Mouse (Mus musculus) heart, postnatal 0 days (tissue): ENCODE results near the gene Ifrd2. TPM values are rescaled to one million over a fixed set of nuclear protein-coding genes. Genes with fewer than 3 reads are reported as not detected.

Source experiments
- ATAC-seq: fragments of 200-750 bp; cut with Nextera tagmentation; 2 replicates; pipeline ENCODE4 v1.8.0; 2017; ENCODE audit warnings: low read depth, moderate number of reproducible peaks, moderate library complexity; ENCODE audit not compliant: insufficient read depth
- DNase-seq: peaks from one replicate; pipeline ENCODE4 v3.0.0-alpha.2; 2016; ENCODE audit warnings: low spot score
- H3K27ac ChIP-seq: fragments of 300-500 bp; sonication (generic); 2 replicates; pipeline ENCODE4 v1.5.1; 2014; ENCODE audit warnings: low read depth, mild to moderate bottlenecking
- H3K27me3 ChIP-seq: fragments of 300-500 bp; sonication (generic); 2 replicates; pipeline ENCODE4 v1.6.1; 2014; ENCODE audit warnings: low read length, mixed read lengths; ENCODE audit not compliant: control insufficient read depth, insufficient read depth
- H3K36me3 ChIP-seq: fragments of 300-500 bp; sonication (generic); replicated peaks from 2 replicates; pipeline ENCODE4 v1.6.1; 2014; ENCODE audit warnings: low read length, mixed read lengths; ENCODE audit not compliant: control insufficient read depth, insufficient read depth
- H3K4me1 ChIP-seq: fragments of 300-500 bp; sonication (generic); 2 replicates; pipeline ENCODE4 v1.6.1; 2014; ENCODE audit warnings: antibody characterized with exemption; ENCODE audit not compliant: control insufficient read depth, insufficient read depth
- H3K4me2 ChIP-seq: fragments of 300-500 bp; sonication (generic); 2 replicates; pipeline ENCODE4 v1.6.1; 2014; ENCODE audit warnings: low read depth, mild to moderate bottlenecking, low read length, moderate library complexity
- H3K4me3 ChIP-seq: fragments of 300-500 bp; sonication (generic); 2 replicates; pipeline ENCODE4 v1.5.1; 2014; ENCODE audit warnings: low read depth, low read length
- H3K9ac ChIP-seq: fragments of 300-500 bp; sonication (generic); replicated peaks from 2 replicates; pipeline ENCODE4 v1.6.1; 2014; ENCODE audit warnings: low read depth, low read length, mixed read lengths
- H3K9me3 ChIP-seq: fragments of 300-500 bp; sonication (generic); replicated peaks from 2 replicates; pipeline ENCODE4 v1.6.1; 2016; ENCODE audit warnings: low read length; ENCODE audit not compliant: control insufficient read depth
- CTCF ChIP-seq: IDR thresholded peaks from 2 replicates; pipeline ENCODE4 v1.5.1; 2016; ENCODE audit warnings: antibody characterized with exemption, control low read depth, low read depth
- EP300 ChIP-seq: IDR thresholded peaks from 2 replicates; pipeline ENCODE4 v1.6.1; 2016; ENCODE audit warnings: antibody characterized with exemption, low read depth
- WGBS: fragments of 180-500 bp; shearing (Covaris S2); extraction: QIAGEN DNeasy Blood & Tissue Kit; methylation state at CpG from one replicate; pipeline ENCODE4 v1.1.7; 2014; 5-methylcytosine and 5-hydroxymethylcytosine counted together
- polyA plus RNA-seq: library from polyadenylated mRNA; unstranded; fragments of >200 nt; fragmentation: Nextera tagmentation; extraction: Ambion mirVana; gene quantifications from 2 replicates; pipeline ENCODE4 v1.2.1, GENCODE M21; 2015
- total RNA-seq: library from RNA; depleted of rRNA; stranded (reverse); fragments of >200 nt; gene quantifications from 2 replicates; pipeline ENCODE4 v1.2.3, GENCODE M21; 2014; ENCODE audit warnings: low replicate concordance

Ifrd2 gene
- total and polyA plus RNA-seq, 2 experiments from 2014 or later: 28.6 to 31.2 TPM

- Histone ChIP-seq H3K4me3 (no peak overlapping the region), H3K27ac (no peak overlapping the region), H3K9ac (no peak overlapping the region), H3K27me3 (no peaks in the 10 kb centered on the region), H3K4me2 (peak overlapping the region; percentile 62; the same call in 1 of the 2 replicates), H3K4me1 (peaks cover 21% of the 10 kb centered on the region), H3K36me3 (peaks cover 14% of the 10 kb centered on the region), H3K9me3 (no peaks in the 10 kb centered on the region)
- no peak for TF ChIP-seq EP300
- TF ChIP-seq CTCF: no peak
- WGBS: 91% methylated on average over 10 of the region's 10 CpGs
- DNase-seq (no peak), ATAC-seq (no peak)
These were observed 9.6 kb upstream of the Ifrd2 start for GRCm38 (mm10) chr9:107577871-107578270.

GRCm38 (mm10) chr9:107578587-107578986, 8.9 kb upstream of the Ifrd2 start, which contains the start of gene Naa80:
TSS of gene Naa80 (plus strand) at chr9:107578887.
- H3K27ac ChIP-seq: peak within 1 kb of the TSS; percentile 94; the same call in 1 of the 2 replicates
- H3K36me3 ChIP-seq: peaks cover 17% of the 10 kb centered on the region
- no peak within 1 kb of the TSS for H3K4me3 ChIP-seq
- H3K9ac ChIP-seq: no peak within 1 kb of the TSS
- TF ChIP-seq EP300: no peak
- TF ChIP-seq CTCF: no peak
- H3K9me3 ChIP-seq: no peaks in the 10 kb centered on the region
- H3K4me2 ChIP-seq: peak within 1 kb of the TSS; percentile 62; the same call in 1 of the 2 replicates
- H3K27me3 ChIP-seq: no peaks in the 10 kb centered on the region
- 81% methylated on average over 3 of the region's 3 CpGs for WGBS
- peaks cover 21% of the 10 kb centered on the region for H3K4me1 ChIP-seq
- DNase-seq (no peak), ATAC-seq (no peak)

- H3K4me2 ChIP-seq: no peak overlapping the region
- H3K27ac ChIP-seq: peak overlapping the region; percentile 94; the same call in 1 of the 2 replicates
- H3K9me3 ChIP-seq: no peaks in the 10 kb centered on the region
- DNase-seq (no peak), ATAC-seq (no peak)
- H3K27me3 ChIP-seq: no peaks in the 10 kb centered on the region
- H3K4me3 ChIP-seq: no peak overlapping the region
- H3K36me3 ChIP-seq: peaks cover 20% of the 10 kb centered on the region
- 93% methylated on average over 14 of the region's 14 CpGs for WGBS
- peaks cover 21% of the 10 kb centered on the region for H3K4me1 ChIP-seq
- no peak overlapping the region for H3K9ac ChIP-seq
- no peak for TF ChIP-seq CTCF
- TF ChIP-seq EP300: no peak
These were observed 8.2 kb upstream of the Ifrd2 start for GRCm38 (mm10) chr9:107579023-107579900.

GRCm38 (mm10) chr9:107580501-107581317, 6.7 kb upstream of the Ifrd2 start, which contains the start of gene Hyal3:
TSS of gene Hyal3 (plus strand) at chr9:107580818.
- H3K4me1 ChIP-seq: peaks cover 21% of the 10 kb centered on the region
- peak; percentile 74 for ATAC-seq
- WGBS: under 1% methylated on average over 32 of the region's 32 CpGs

GRCm38 (mm10) chr9:107581584-107581983, 5.9 kb upstream of the Ifrd2 start:
- no peaks in the 10 kb centered on the region for H3K9me3 ChIP-seq
- H3K36me3 ChIP-seq: peaks cover 14% of the 10 kb centered on the region
- WGBS: 76% methylated on average over 4 of the region's 4 CpGs
- H3K27ac ChIP-seq: peak overlapping the region; percentile 94; the same call in 1 of the 2 replicates
- H3K4me1 ChIP-seq: peaks cover 18% of the 10 kb centered on the region
- H3K27me3 ChIP-seq: no peaks in the 10 kb centered on the region
- H3K9ac ChIP-seq: peak overlapping the region; percentile 88
- H3K4me3 ChIP-seq: peak overlapping the region; percentile 73
- no peak for ATAC-seq
- DNase-seq: no peak
- H3K4me2 ChIP-seq: peak overlapping the region; percentile 96
- TF ChIP-seq CTCF (no peak), EP300 (no peak)

More at GRCm38 (mm10) chr9:107580501-107581317, 6.7 kb upstream of the Ifrd2 start, which contains the start of gene Hyal3:
- TF ChIP-seq CTCF (no peak), EP300 (no peak)
- H3K36me3 ChIP-seq: peaks cover 14% of the 10 kb centered on the region
- H3K9me3 ChIP-seq: no peaks in the 10 kb centered on the region
- peak; percentile 93 for DNase-seq
- H3K27me3 ChIP-seq: no peaks in the 10 kb centered on the region
- H3K27ac ChIP-seq: peak within 1 kb of the TSS; percentile 94
- H3K9ac ChIP-seq: peak within 1 kb of the TSS; percentile 88
- H3K4me2 ChIP-seq: peak within 1 kb of the TSS; percentile 96
- H3K4me3 ChIP-seq: peak within 1 kb of the TSS; percentile 73
